Mouse (Mus musculus): ENCODE measurements at regions not wholly inside any gene's neighbourhood (a gene's known extent, or its start where the extent isn't known, plus 50 kb on each side); places are given as distances from the start of the nearest gene placed in this dataset.

- CTCF ChIA-PET: no interaction called here
Measured at GRCm38 (mm10) chr13:99630800-99631199, 114.5 kb upstream of the Map1b start.

- CTCF ChIA-PET: no interaction called here
Measured at GRCm38 (mm10) chr13:99630356-99630755, 114.0 kb upstream of the Map1b start.

GRCm38 (mm10) chr13:99625196-99625595 lies 108.9 kb upstream of the Map1b start:
- CTCF ChIA-PET: no interaction called here

- CTCF ChIA-PET: no interaction called here
Measured at GRCm38 (mm10) chr13:99618332-99618731, 102.0 kb upstream of the Map1b start.

GRCm38 (mm10) chr13:99617457-99617856 lies 101.1 kb upstream of the Map1b start:
- CTCF ChIA-PET: no interaction called here

- CTCF ChIA-PET: no interaction called here
Measured at GRCm38 (mm10) chr13:99611715-99612494, 95.6 kb upstream of the Map1b start.

GRCm38 (mm10) chr13:99610498-99610897 lies 94.2 kb upstream of the Map1b start:
- CTCF ChIA-PET: no interaction called here

GRCm38 (mm10) chr13:99609151-99610146 lies 93.1 kb upstream of the Map1b start:
- CTCF ChIA-PET: no interaction called here

GRCm38 (mm10) chr13:99608591-99608990 lies 92.3 kb upstream of the Map1b start:
- CTCF ChIA-PET: no interaction called here

- CTCF ChIA-PET: no interaction called here
Measured at GRCm38 (mm10) chr13:99607208-99607607, 90.9 kb upstream of the Map1b start.

- CTCF ChIA-PET: no interaction called here
Measured at GRCm38 (mm10) chr13:99606606-99606990, 90.3 kb upstream of the Map1b start.

GRCm38 (mm10) chr13:99605866-99606605 lies 89.7 kb upstream of the Map1b start:
- CTCF ChIA-PET: no interaction called here

- CTCF ChIA-PET: no interaction called here
Measured at GRCm38 (mm10) chr13:99597891-99598290, 81.6 kb upstream of the Map1b start.

- CTCF ChIA-PET: no interaction called here
Measured at GRCm38 (mm10) chr13:99593846-99594813, 77.8 kb upstream of the Map1b start.

- CTCF ChIA-PET: no interaction called here
Measured at GRCm38 (mm10) chr13:99593243-99593635, 76.9 kb upstream of the Map1b start.

- CTCF ChIA-PET: no interaction called here
Measured at GRCm38 (mm10) chr13:99592596-99593242, 76.4 kb upstream of the Map1b start.

GRCm38 (mm10) chr13:99588646-99589045 lies 72.3 kb upstream of the Map1b start:
- CTCF ChIA-PET: no interaction called here

- CTCF ChIA-PET: no interaction called here
Measured at GRCm38 (mm10) chr13:99583841-99584240, 67.5 kb upstream of the Map1b start.

GRCm38 (mm10) chr13:99580296-99580695 lies 64.0 kb upstream of the Map1b start:
- CTCF ChIA-PET: no interaction called here

GRCm38 (mm10) chr13:99579596-99580175 lies 63.3 kb upstream of the Map1b start:
- CTCF ChIA-PET: no interaction called here
